Mouse (Mus musculus) granulocyte monocyte progenitor cell, adult 5-6 weeks (primary cell): ENCODE measurements at regions not wholly inside any gene's neighbourhood (a gene's known extent, or its start where the extent isn't known, plus 50 kb on each side); places are given as distances from the start of the nearest gene placed in this dataset.

Source experiments
- ATAC-seq: replicated peaks from 2 replicates; pipeline ENCODE4 v1.8.0; 2016; ENCODE audit warnings: mild to moderate bottlenecking, moderate TSS enrichment, inconsistent platforms; ENCODE audit not compliant: poor library complexity, severe bottlenecking

GRCm38 (mm10) chr3:56302346-56303185 lies 119.1 kb upstream of the Nbea start:
- no peak for ATAC-seq

- ATAC-seq, result no peak
Measured at GRCm38 (mm10) chr3:56300769-56301168, 117.3 kb upstream of the Nbea start.

- ATAC-seq, result no peak
Measured at GRCm38 (mm10) chr3:56295578-56295977, 112.1 kb upstream of the Nbea start.

GRCm38 (mm10) chr3:56281507-56281906 lies 98.0 kb upstream of the Nbea start:
- peak; percentile 70 for ATAC-seq

- peak; percentile 97 for ATAC-seq
Measured at GRCm38 (mm10) chr3:56280330-56280957, 96.9 kb upstream of the Nbea start.

GRCm38 (mm10) chr3:56272587-56272986 lies 89.1 kb upstream of the Nbea start:
- no peak for ATAC-seq

- no peak for ATAC-seq
Measured at GRCm38 (mm10) chr3:56270241-56270830, 86.8 kb upstream of the Nbea start.

- no peak for ATAC-seq
Measured at GRCm38 (mm10) chr3:56261800-56262561, 78.5 kb upstream of the Nbea start.

- ATAC-seq, result no peak
Measured at GRCm38 (mm10) chr3:56256271-56256670, 72.8 kb upstream of the Nbea start.

- no peak for ATAC-seq
Measured at GRCm38 (mm10) chr3:56244370-56244769, 60.9 kb upstream of the Nbea start.

- no peak for ATAC-seq
Measured at GRCm38 (mm10) chr3:56238228-56238627, 54.7 kb upstream of the Nbea start.

GRCm38 (mm10) chr3:56236163-56236562 lies 52.7 kb upstream of the Nbea start:
- ATAC-seq, result no peak
